Mouse (Mus musculus) cerebellum, adult 11 months (tissue): ENCODE measurements at regions not wholly inside any gene's neighbourhood (a gene's known extent, or its start where the extent isn't known, plus 50 kb on each side); places are given as distances from the start of the nearest gene placed in this dataset.

Experiments
- DNase-seq: peaks from one replicate; pipeline ENCODE4 v3.0.0; 2022

DNA sequence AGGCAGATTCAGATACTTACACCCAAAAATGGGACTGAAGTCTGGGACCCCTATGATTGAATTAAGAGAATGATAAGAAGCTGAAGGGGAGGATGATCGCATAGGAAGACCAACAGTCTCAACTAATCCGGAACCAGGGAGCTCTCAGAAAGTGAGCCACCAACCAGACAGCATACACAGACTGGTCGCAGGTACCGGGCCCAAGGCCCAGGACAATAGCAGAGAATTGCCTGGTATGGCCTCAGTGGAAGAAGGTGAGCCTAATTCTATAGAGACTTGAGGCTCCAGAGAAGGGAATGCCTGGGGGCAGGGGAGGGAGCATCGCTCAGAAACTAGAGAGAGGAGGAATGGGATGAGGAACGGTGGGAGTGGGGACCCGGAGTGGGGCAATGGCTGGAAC is 1116.8 kb downstream of the Basp1 start:
- DNase-seq, result no peak

DNA sequence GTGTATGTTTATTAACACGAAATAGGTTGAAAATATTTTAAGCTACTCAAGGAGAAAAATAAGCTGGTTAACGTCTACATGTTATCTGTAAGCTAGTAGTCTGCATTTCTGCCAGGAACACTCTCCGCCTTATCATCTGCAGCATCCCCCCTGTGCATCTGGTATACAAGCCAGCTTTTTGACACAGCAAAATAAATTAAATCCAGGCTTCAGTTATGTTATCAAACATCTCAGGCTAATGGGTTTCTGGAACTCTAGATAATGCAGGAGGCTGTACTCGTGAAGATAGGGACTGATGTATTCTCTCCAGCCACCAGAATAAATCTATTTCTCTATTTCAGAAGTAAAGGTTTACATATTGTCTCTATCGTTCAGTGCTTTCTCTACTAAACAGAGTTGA is 1138.5 kb downstream of the Basp1 start:
- no peak for DNase-seq

DNA sequence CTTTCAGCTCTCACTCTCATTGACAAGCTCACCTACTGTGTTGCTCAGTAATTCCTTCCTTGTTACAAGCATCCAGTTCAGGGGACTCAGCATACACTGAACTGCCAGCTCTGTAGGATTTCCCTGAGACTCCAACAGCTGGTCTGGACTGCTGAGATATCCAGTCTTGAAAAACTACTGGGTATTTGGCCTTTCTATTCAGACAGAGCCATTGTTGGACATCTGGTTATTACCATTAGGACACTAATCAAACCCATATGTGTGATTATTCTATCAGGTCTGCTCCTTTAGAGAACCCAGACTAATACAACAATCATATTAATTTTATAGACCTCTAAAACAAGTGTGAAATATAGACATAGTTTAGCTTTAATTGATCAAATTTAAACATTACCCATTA is 1146.2 kb downstream of the Basp1 start:
- DNase-seq, result no peak
